Mouse (Mus musculus) heart, adult 2 months (tissue): ENCODE measurements around the gene Cdkl3. TPM values are rescaled to one million over a fixed set of nuclear protein-coding genes. Genes with fewer than 3 reads are reported as not detected.

Experiments
- DNase-seq, 2 experiments: peaks; one replicate each; pipeline ENCODE4 v3.0.0; 2021
- H3K27ac ChIP-seq: fragments of 200-600 bp; 2 replicates; pipeline ENCODE4 v1.8.1; 2022
- H3K27me3 ChIP-seq: fragments of 200-500 bp; 2 replicates; pipeline ENCODE4 v1.6.1; 2012; ENCODE audit warnings: mild to moderate bottlenecking, low read length, inconsistent platforms, mixed read lengths; ENCODE audit not compliant: control insufficient read depth, insufficient read depth
- H3K36me3 ChIP-seq: fragments of 200-500 bp; 2 replicates; pipeline ENCODE4 v1.6.1; 2012; ENCODE audit warnings: low read length, inconsistent platforms; ENCODE audit not compliant: control insufficient read depth, insufficient read depth
- H3K4me1 ChIP-seq: fragments of 200-500 bp; 2 replicates; pipeline ENCODE4 v1.6.1; 2011; ENCODE audit warnings: low read length; ENCODE audit not compliant: control insufficient read depth, insufficient read depth
- H3K4me3 ChIP-seq: fragments of 200-600 bp; 2 replicates; pipeline ENCODE4 v1.8.1; 2022
- H3K79me2 ChIP-seq: fragments of 200-500 bp; replicated peaks from 2 replicates; pipeline ENCODE4 v1.6.1; 2012; ENCODE audit warnings: mild to moderate bottlenecking, inconsistent platforms, low read length, moderate library complexity, mixed read lengths; ENCODE audit not compliant: control insufficient read depth, insufficient read depth
- H3K9ac ChIP-seq: fragments of 200-500 bp; 2 replicates; pipeline ENCODE4 v1.6.1; 2012; ENCODE audit warnings: low read depth, mild to moderate bottlenecking, control low read depth, inconsistent platforms, low read length, mixed read lengths
- CTCF ChIP-seq: fragments of 200-600 bp; IDR thresholded peaks from 2 replicates; pipeline ENCODE4 v1.8.1; 2022; ENCODE audit warnings: antibody characterized with exemption, mild to moderate bottlenecking, moderate library complexity
- EP300 ChIP-seq: fragments of 200-500 bp; IDR thresholded peaks from 2 replicates; pipeline ENCODE4 v1.6.1; 2011; ENCODE audit warnings: low read depth, low read length, control low read depth; ENCODE audit not compliant: insufficient read depth
- POLR2A ChIP-seq: fragments of 200-500 bp; IDR thresholded peaks from 2 replicates; pipeline ENCODE4 v1.6.1; 2011; ENCODE audit warnings: mild to moderate bottlenecking, low read depth, low read length, control low read depth; ENCODE audit not compliant: insufficient read depth
- WGBS: fragments of 180-500 bp; shearing (Covaris S2); methylation state at CpG from one replicate; pipeline ENCODE4 v1.1.7; 2018; 5-methylcytosine and 5-hydroxymethylcytosine counted together
- intact Hi-C: fragments of 180-260 bp; cut with DNase I; formaldehyde crosslinking; loops from one replicate; pipeline ENCODE4 v1.15.1; 2025
- polyA plus RNA-seq: library from polyadenylated mRNA; depleted of rRNA; stranded (reverse); fragments of >200 nt; gene quantifications from 2 replicates; pipeline ENCODE4 v1.2.3, GENCODE M21; 2012
- total RNA-seq, 2 experiments: library from RNA; stranded (reverse); gene quantifications; 2 replicates each; pipeline ENCODE4 v1.2.3; 2021

The Cdkl3 gene
- total and polyA plus RNA-seq, 3 experiments: 3.0 to 5.2 (median 4.6) TPM

DNA sequence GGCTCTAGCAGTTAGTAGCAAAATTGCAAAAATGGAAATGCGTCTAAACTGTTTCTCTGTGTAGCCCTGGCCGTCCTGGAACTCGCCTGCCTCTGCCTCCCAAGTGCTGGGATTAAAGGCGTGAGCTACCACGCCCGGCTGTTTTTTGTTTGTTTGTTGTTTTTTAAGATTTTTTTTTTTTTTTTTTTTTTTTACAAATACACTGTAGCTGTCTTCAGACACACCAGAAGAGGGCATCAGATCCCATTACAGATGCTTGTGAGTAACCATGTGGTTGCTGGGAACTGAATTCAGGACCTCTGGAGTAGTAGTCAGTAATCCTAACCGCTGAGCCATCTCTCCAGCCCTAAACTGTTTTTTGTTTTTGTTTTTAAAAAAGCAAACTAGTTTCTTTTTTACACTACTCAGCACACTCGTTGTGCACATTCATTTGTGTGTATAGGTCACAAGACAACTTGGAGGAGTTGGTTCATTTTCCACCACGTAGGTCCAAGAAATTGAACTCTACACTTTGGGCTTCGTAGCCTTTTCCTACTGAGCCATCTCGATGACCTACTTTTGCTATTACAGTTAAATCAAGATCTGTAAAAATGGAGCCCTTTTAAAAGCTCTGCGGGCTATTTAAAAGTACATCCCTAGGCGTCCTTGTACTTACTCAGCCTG lies 1.0 kb upstream of the Cdkl3 start:
- Histone ChIP-seq H3K4me3 (peak overlapping the region; percentile 78; the same call in 1 of the 2 replicates), H3K27ac (peak overlapping the region; percentile 86), H3K27me3 (no peaks in the 10 kb centered on the region), H3K36me3 (peaks cover 11% of the 10 kb centered on the region), H3K9ac (no peak overlapping the region), H3K79me2 (peaks cover 1% of the 10 kb centered on the region; the same call in 1 of the 2 replicates), H3K4me1 (0 out of 2 replicates have a peak, but pooled peaks cover 1% of the 10 kb centered on the region)
- intact Hi-C loops: loop anchor here (5.0 to 10.0 kb wide), 2 partner anchors 241 to 398 kb away; partner anchors contain the start of genes Hnrnpab, Sar1b and Sec24a
- 68% methylated on average over 13 of the region's 13 CpGs for WGBS
- TF ChIP-seq EP300 (no peak), CTCF (0 out of 2 replicates have a peak, but pooled peaks have one; percentile 16)
- no peak for DNase-seq

DNA sequence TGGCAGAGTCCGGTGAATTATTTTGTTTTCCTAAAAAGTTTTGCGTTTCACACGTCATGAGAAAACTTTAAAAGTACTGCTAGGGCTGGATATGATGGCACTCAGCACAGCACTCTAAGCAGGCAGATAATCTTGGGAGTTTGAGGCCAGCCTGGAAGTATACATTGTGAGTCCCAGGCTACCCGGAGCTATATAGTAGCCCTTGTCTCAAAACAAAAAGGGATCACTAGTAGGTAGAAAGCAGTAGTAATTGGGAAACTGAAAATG lies 583 bp upstream of the Cdkl3 start:
- WGBS: 14% methylated on average over 4 of the region's 4 CpGs
- TF ChIP-seq EP300 (no peak), CTCF (no peak), POLR2A (no peak)
- intact Hi-C loops: loop anchor here (5.0 to 10.0 kb wide), 2 partner anchors 241 to 399 kb away; partner anchors contain the start of genes Hnrnpab, Sar1b and Sec24a
- Histone ChIP-seq H3K9ac (peak overlapping the region; percentile 75), H3K27me3 (no peaks in the 10 kb centered on the region), H3K79me2 (peaks cover 1% of the 10 kb centered on the region; the same call in 1 of the 2 replicates), H3K36me3 (peaks cover 6% of the 10 kb centered on the region), H3K4me1 (no peaks in the 10 kb centered on the region), H3K4me3 (peak overlapping the region; percentile 78), H3K27ac (peak overlapping the region; percentile 86)
- DNase-seq: no peak

DNA sequence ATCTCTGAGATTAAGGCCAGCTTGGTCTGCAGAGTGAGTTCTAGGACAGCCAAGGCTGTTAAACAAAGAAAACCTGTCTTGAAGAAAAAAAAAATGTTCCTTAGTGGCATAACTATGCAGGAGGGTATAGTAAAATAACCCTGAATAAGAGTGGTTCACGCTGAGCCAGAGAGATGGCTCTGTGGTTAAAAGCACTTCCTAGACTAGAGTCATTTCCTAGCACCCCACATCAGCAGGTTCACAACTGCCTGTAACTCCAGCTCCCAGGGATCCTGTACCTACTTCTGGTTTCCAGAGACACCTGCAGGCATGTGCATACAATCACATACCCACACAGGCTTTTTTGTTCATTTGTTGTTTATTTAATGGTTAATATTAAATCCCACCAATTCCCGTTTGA lies 1.6 kb downstream of the Cdkl3 start:
- Histone ChIP-seq H3K4me3 (no peak overlapping the region), H3K27ac (no peak overlapping the region), H3K27me3 (no peaks in the 10 kb centered on the region), H3K36me3 (no peaks in the 10 kb centered on the region; the same call in 1 of the 2 replicates), H3K79me2 (no peaks in the 10 kb centered on the region), H3K4me1 (no peaks in the 10 kb centered on the region), H3K9ac (no peak overlapping the region)
- WGBS: 71% methylated on average over 2 of the region's 2 CpGs
- TF ChIP-seq EP300 (no peak), POLR2A (no peak), CTCF (no peak)
- intact Hi-C loops: loop anchor here (10.0 kb wide), 1 partner anchor 401 kb away; the partner anchor contains the start of gene Hnrnpab
- no peak for DNase-seq

DNA sequence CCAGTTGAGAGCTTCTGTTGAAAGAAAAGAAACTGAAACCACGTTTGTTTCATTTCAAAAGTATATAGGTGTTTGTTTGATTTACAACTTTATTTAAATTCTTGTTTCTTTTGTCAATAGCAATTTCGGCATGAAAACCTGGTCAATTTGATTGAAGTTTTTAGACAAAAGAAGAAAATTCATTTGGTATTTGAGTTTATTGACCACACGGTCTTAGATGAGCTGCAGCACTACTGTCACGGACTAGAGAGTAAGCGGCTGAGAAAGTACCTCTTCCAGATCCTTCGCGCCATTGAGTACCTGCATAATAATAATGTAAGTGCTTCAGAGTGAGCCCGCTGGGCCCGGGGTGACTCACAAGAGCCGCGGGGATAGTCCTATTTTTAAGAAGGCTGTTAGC lies 7.0 kb downstream of the Cdkl3 start:
- intact Hi-C loops: no loop called here
- Histone ChIP-seq H3K36me3 (no peaks in the 10 kb centered on the region), H3K79me2 (no peaks in the 10 kb centered on the region), H3K27ac (no peak overlapping the region), H3K4me1 (no peaks in the 10 kb centered on the region), H3K9ac (no peak overlapping the region), H3K27me3 (no peaks in the 10 kb centered on the region), H3K4me3 (no peak overlapping the region)
- WGBS: 85% methylated on average over 11 of the region's 11 CpGs
- TF ChIP-seq POLR2A (no peak), CTCF (no peak), EP300 (no peak)
- DNase-seq: no peak

DNA sequence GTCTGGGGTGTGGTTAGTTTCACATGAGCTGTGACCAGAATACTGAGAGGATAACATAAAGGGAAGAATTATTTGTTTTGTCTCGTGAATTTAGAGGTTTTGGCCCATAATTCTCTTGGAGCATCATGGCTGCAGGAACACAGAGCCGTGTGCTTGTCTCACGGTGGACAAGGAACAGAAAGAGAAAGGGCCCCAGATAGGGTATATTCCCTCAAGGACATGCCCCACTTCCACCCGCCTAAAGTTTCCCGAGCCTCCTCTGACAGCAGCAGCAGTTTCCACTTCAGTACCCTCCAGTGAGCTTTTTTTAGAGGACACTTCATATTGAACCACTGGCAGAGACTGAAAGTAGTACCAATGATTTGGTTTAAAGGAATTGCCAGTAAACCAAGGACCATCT lies 7.5 kb downstream of the Cdkl3 start:
- intact Hi-C loops: no loop called here
- TF ChIP-seq CTCF (no peak), EP300 (no peak), POLR2A (no peak)
- Histone ChIP-seq H3K27me3 (no peaks in the 10 kb centered on the region), H3K27ac (no peak overlapping the region), H3K79me2 (no peaks in the 10 kb centered on the region), H3K9ac (no peak overlapping the region), H3K36me3 (no peaks in the 10 kb centered on the region), H3K4me1 (no peaks in the 10 kb centered on the region), H3K4me3 (no peak overlapping the region)
- 54% methylated on average over 5 of the region's 5 CpGs for WGBS
- no peak for DNase-seq

DNA sequence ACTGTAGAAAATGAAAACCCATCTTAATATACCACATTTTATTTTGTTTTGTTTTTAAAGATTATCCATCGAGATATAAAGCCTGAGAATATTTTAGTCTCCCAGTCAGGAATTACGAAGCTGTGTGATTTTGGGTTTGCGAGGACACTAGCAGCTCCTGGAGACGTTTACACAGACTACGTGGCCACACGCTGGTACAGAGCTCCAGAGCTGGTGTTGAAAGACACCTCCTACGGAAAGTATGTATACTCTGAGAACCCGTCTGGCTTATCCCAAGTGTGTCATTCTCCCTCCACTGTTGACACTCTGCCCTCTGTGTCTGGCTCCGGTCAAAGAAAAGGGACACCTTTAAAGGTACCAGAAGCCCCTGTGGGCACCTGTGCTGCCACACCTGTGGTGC lies 14.2 kb downstream of the Cdkl3 start:
- Histone ChIP-seq H3K79me2 (no peaks in the 10 kb centered on the region), H3K4me1 (no peaks in the 10 kb centered on the region; the same call in 1 of the 2 replicates), H3K9ac (no peak overlapping the region), H3K27ac (no peak overlapping the region), H3K4me3 (no peak overlapping the region), H3K36me3 (no peaks in the 10 kb centered on the region), H3K27me3 (no peaks in the 10 kb centered on the region)
- TF ChIP-seq EP300 (no peak), CTCF (no peak), POLR2A (no peak)
- no peak for DNase-seq
- intact Hi-C loops: no loop called here
- WGBS: 73% methylated on average over 9 of the region's 9 CpGs
